Mouse (Mus musculus): ENCODE data around the gene Gm16867.
"Not testable (repeated sequence)": the region's sequence is repeated elsewhere in the genome, so short reads cannot be mapped to it uniquely, and the experiment has no call there.

Gm16867 gene

DNA sequence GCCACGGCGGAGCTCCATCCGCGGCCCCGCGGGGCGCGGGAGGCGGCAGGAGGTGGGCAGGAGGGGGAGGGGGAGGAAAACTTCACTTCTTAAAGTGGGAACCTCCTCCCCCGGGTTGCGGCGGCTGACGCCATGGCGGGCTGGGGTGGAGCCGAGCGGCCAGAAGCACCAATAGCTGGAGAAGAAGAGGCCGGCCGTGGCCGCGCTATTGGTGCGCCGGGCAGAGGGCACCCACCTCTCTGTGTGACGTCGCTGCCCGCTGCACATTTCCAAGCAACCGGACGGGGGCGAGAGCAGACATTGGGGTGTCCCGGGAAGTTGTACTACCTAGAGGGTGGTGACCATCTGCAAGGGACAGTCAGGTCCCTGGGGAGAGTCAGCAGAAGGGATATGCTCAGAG lies at the start of gene Gm16867:
Gm16867 (minus strand) TSS at position 189 of the 400 bp plus-strand sequence.
- DNase-seq (ENCODE audit: low spot score in 2 of 2), result not testable (repeated sequence)

DNA sequence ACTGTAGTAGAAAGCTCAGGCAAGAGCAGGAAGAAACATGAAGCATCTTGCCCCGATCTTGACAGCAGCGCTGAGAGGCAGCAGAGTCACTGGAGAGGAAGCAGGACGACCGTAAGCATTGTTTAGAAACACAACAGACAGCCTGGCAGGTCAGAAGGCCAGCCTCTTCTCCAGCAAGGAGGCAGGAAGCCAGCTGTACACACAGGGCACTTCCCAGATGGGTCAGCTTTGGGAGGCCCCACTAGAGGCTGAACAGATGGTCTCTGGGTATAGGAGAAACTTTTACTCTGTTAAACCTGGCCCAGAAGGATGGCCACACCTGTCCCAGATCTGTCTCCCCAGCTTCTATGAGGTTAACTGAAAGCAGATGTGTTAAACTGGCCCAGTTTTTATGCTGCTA lies 44.1 kb upstream of the Gm16867 start:
- not testable (repeated sequence) for DNase-seq (ENCODE audit: low spot score in 2 of 2)

DNA sequence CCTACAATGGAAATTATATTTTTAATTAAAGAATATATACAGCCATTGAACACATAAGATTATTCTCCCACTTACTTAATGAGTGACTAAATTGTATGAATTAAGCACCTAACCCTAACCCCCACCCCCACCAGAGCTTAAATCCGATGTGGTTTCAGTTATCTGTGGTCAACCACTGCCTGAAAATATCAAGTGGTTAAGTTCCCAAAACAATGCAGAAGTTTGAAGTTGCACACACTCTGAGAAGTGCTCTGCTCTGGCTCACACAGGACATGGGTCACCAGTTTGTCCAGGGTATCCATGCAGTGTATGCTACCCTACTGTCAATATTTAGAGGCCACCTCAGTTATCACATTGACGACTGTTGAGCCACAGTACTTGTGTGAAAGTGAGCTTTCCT lies 41.9 kb upstream of the Gm16867 start:
- not testable (repeated sequence) for DNase-seq (ENCODE audit: low spot score in 2 of 2)

DNA sequence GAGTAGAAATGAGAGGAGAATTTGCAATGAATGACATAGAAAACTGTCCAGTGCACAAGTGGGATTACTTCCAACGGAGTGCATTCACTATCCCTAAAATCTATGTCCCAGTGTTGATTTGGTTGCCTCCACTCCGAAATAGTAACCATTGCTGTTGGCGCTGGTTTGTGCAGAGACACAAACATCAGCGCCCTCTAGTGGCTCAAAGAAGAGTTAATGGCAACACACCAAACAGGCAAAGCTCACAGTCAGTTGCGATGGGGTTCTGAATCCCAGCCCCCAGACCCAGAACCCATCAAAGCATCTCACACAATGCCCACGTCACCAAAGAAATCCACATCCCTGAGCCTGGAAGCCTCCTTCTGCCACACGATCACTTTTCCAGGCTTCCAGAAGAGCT lies 40.9 kb upstream of the Gm16867 start:
- DNase-seq (ENCODE audit: low spot score in 2 of 2), result not testable (repeated sequence)

DNA sequence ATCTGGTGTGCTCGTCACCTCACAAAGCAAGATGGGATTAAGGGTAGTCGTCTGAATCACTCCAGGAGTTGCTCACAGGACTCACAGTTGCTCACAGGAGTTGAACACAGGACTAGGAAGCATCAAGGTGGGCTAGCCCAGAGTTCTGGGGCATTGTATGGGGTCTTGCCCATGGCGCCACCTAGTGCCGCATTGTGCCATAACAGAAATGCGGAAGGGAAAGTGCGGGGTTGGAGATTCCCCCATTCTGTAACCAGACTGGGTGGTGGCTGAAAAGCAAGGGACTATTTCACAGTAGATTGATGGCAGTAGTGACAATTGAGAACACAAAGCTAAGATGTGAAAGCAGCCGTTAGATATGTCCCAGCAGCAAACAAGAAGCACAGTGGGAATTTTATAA lies 39.5 kb upstream of the Gm16867 start:
- not testable (repeated sequence) for DNase-seq (ENCODE audit: low spot score in 2 of 2)

DNA sequence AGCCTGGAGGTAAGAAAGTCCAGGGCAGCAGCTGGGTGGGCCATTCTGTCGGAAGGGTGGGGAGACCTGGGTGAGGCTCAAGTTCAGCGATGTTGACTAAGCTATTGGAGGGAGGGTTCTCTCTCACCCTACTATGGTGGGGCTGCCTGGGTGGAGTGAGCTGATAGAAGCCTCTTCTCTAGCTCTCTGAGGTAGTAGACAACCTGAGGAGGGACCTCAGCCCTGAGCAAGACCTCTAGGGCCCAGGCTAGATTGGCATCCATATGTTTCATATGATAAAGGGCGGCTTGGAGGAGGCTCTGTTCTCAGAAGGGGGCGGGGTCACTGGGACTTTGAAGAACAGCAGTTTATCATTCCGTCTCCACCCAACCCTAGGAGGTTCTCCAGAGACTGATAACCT lies 37.0 kb upstream of the Gm16867 start:
- not testable (repeated sequence) for DNase-seq (ENCODE audit: low spot score in 2 of 2)

DNA sequence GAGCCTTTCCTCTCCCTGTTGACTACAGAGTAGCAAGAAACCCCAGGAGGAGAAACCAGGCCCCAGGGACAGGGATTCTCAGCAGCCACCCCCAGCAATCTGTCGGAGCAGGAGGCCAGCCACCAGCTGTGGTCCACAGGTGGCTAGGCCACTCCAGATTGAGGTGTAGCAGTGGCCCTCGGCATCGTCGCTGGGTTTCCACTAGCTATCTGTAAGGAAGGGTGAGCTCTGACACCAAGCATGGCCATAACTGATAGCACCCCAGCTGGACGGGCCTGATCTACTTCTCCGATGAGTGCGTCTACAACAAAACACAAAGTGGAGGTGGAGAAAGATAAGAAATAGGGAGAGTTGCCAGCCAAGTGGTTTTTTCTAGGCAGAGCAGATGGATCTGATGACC lies 33.4 kb upstream of the Gm16867 start:
- not testable (repeated sequence) for DNase-seq (ENCODE audit: low spot score in 2 of 2)

DNA sequence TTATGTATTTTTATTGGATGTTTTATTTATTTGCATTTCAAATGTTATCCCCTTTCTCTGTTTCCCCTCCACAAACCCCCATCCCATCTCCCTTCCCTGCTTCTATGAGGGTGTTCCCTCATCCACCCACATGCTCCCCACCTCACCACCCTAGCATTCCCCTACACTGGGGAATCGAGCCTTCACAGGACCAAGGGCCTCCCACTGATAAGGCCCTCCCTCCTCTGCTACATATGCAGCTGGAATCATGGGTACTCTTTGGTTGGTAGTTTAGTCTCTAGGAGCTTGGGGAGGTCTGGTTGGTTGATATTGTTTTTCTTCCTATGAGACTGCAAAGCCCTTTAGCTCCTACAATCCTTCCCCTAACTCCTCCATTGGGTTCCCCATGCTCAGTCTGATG lies 23.0 kb upstream of the Gm16867 start:
- DNase-seq (ENCODE audit: low spot score in 2 of 2), result not testable (repeated sequence)

DNA sequence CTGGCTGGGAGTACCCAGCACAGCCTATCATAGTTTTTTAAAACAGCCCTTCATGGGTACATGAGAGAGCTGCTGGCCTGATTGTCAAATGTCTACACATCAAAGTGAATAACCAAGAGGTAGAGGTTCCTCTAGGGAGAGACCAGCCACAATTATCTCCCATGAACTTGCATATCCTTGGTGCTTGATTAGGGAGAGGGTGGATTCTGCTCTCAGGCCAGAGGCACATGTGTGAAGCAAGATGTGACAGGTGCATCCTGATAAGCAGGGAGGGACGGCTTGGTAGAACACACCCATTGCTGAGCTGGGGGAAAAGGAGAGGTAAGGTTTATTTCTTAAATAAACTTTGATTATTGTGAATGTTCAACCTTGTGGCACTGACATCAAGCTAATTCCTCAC lies 19.8 kb upstream of the Gm16867 start:
- DNase-seq (ENCODE audit: low spot score in 2 of 2), result not testable (repeated sequence)

DNA sequence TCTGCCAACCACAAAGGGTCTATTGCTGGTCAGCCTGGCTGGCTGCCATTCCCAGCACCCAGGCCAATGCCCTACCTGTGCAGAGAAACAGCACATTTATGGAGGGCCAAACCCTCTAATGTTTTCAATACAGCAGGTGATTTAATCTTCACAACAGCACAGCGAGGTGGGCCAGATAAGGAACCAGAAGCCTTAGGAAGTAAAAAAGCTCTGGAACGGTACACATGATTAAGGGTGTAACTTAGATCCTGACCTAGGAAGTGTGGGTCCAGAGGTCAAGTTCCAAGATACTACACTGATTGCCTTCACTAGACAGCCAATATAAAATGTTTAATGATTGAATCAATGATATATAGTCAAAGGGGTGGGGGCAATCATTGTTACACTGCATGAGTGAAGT lies 17.6 kb upstream of the Gm16867 start:
- DNase-seq (ENCODE audit: low spot score in 2 of 2), result not testable (repeated sequence)

DNA sequence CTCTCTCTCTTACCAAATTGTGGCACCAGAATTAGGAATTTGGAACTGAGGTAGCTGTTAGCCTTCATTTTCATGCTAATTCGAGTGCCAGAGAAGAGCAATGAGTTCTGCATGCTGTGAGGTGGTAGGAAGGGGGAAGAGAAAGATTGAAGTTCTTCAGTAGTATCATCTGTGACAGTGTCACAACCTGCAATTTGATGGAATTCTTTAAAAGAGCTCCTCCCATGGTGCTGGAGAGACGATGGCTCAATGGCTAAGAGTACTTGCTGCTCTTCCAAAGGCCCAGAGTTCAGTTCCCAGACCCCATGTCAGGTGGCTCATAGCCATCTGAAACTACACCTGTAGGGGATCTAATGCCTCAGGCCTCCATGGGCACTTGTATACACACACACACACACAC lies 9.3 kb upstream of the Gm16867 start, which contains the start of gene Gm27179:
Gm27179 (minus strand) TSS at position 101 of the 400 bp plus-strand sequence.
- DNase-seq (ENCODE audit: low spot score in 2 of 2), result not testable (repeated sequence)

DNA sequence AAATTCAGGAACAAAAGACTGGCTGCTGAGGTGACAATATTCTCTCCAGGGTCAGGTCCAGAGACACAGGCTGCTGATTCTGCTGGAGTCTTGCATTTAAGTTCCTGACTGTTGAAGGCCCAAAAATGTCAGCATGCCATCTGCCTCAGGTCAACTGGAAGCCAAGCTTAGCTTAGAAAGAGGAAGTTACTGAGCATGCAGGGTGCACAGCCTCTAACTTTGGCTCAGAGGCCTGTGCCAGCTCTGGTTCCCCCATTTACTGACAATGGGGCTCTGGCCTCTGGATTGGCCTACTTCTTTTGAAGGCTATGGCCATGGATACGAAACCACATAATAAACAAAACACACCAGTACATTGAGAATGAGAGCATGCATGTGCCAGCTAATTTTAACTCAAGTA lies 3.8 kb upstream of the Gm16867 start:
- DNase-seq (ENCODE audit: low spot score in 2 of 2), result not testable (repeated sequence)

DNA sequence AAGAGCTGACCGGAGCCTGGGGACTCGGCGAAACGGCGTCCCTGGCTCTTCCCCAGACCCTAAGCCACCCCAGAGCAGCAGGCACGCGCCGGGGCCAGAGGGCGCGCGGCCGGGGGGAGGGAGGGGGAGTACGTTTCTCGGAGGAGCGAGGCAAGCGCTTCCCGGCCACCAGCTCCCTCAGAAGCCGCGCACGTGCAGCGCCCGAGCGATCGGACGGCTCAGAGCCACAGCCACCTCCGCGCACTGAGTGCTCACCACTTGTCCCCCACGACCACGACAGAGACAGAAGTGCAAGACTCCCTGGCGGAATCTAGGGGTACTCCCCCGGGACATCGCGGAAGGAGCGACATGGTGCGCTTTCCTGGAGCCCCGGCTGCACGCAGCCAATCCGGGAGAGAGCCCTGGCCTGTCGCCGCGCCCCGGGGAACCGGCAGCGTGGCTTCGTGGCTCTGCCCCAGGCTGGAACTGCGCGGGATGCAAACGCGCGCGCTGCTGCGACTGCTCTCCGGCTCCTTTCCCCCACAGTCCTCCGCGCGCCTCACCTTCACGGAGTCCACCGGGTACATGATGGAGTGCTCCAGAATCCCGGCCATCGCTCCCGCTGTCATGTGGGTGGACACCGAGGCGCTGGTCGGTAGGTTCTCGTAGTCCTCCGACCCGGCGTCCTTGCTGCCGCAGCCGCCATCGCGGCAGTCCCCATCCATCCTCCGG lies 567 bp downstream of the Gm16867 start:
- DNase-seq (ENCODE audit: low spot score in 2 of 2), result not testable (repeated sequence)

DNA sequence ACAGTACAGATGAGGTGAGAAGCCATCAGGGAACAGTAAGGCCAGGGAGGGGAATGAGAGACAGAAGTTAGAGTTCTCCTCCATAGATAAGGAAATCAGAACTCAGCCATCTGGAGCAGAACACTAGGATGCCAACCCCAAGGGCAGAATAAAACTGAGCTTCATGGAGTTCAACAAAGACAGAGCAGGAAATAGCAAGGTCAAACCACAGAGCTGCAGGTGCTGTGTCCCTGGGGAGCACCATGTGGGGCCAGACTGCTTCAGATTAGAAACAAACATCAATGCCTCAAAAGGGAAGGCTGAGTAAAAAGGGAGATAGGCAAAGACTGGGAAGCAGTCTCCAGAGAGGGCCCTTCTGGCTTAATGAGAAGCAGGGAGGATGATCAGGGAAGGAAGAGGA lies 6.9 kb downstream of the Gm16867 start:
- DNase-seq (ENCODE audit: low spot score in 2 of 2), result not testable (repeated sequence)

DNA sequence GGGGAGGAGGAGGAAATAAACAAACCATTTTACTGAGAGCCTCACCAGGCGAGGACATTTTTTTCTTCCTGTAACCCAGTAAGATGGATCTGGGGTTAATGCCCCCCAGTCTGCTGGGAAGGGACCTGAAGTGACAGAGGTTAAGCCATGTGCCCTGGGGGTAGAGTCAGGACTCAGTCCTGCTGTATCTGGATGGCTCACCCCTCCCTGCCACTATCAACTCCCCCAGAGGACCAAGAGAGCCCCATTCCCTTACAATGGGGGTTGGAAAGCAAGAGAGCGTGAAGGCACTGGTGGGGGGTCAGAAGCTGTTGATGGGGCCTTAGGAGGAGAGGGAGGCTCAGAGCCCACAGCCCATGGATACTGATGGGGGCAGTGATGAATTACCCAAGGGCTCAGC lies 8.2 kb downstream of the Gm16867 start:
- not testable (repeated sequence) for DNase-seq (ENCODE audit: low spot score in 2 of 2)

DNA sequence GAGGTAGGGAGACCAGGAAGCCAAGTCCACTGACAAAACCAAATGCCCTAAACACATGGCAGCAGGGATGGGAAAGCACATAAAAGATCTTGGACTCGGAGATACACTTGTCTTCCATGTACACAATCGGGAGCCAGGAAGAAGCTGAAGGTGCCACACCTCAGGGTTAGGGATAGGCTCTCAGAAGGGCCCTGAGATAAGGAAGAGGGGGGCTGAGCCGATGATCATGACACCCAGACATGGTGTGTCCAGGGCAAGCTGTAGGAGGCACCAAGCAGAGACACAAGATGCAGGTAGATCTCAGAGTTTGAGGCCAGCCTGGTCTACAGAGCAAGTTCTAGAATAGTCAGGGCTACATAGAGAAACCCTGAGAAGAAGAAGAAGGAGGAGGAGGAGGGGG lies 8.6 kb downstream of the Gm16867 start:
- not testable (repeated sequence) for DNase-seq (ENCODE audit: low spot score in 2 of 2)

DNA sequence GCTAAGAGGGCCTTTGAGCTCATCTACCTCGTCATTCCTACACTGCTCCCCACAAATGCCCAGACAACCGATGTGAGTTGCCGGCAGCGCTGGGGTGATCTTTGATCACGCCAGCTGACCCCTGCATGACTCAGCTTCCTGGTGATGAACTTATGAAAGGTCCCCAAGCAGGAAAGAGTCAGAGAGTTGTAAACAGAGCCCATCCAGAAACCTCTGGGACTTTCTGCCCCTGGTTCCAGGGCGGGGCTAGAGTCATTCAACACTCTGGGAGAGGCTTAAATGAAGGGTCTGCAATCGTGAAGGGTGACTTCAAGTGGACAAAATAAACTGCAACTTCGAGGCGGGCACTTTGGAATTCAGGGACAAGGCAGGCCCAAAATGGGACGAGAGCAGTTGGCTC lies 15.2 kb downstream of the Gm16867 start:
- DNase-seq (ENCODE audit: low spot score in 2 of 2), result not testable (repeated sequence)

DNA sequence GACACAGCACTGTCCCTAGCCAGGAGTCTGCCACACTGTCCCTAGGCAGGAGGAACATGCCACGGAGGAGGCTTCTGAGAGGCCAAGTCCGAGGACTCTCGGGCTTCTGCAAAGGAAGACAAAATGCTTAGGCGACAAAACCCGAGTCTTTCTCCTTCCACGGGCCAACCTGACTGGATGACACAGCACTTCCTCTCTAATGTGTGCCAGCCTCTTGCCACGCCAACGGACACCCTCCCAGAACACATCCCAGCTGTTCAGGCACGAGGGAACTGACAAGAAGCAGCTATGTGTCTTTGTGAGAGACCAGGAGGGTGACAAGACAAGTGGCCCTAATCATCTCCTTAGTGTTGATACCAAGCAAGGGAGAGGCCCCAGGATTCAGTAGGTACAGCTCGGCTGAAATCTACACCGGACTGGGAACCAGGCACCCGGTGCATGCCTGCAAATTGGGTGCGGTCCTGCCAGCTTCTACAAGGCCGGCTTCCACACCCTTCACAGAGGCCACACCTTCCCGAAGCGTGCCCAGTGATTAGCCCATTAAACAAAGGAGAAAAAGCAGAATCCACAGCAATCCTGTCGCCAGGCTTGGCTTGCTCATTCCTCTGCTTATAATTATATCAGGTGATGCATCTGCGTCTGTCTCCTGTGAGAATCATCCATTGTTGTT lies 17.6 kb downstream of the Gm16867 start:
- not testable (repeated sequence) for DNase-seq (ENCODE audit: low spot score in 2 of 2)

DNA sequence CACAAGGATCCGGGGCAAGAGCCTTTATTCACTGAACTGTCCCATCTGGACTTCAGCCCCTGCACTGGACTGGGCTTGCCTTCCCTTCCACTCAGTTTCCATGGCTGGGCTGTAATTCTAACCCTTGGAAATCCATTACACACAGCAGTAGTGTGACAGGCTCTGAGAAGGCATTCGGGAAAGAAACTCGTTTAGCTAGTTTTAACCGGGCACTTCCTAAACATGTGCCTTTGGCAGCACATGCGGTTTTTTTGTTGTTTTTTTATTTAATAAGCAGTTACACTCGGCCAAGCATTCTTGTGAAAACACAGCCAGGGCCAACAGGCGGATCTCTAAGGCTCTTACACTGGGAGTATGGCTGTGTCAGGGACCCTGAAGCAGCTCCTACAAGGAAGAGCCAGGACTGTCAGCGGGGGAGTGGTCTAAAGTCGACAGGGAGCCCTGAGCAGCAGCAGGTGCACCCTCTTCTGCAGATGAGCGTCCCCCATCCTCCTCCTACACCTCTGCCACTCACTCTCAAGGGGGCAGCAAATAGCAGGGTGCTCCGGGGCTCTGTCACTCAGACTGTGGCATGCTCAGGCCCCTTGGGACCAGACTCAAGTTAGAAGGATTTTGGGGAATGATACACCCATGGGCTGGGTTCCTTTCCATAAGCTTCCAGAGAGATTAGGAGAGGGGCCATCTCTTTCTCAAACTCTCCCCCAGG lies 29.1 kb downstream of the Gm16867 start:
- not testable (repeated sequence) for DNase-seq (ENCODE audit: low spot score in 2 of 2)

DNA sequence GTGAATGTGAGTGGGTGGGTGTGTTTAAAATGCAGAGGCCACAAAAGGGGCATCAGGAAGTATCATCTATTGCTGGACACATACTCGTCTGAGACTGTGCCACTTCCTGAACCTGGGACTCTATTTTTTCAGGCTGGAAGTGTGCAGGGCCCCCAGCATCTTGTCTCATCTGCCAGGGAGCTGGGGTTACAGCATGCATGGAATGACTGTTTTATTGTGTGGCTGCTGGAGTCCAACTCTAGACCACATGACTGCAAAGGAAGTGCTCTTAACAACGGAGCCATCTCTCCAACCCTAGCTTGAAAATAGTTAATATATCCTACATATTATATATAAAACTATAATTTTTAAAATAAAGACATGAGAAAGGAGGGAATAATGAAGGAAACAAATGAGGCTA lies 29.8 kb downstream of the Gm16867 start:
- DNase-seq (ENCODE audit: low spot score in 2 of 2), result not testable (repeated sequence)

DNA sequence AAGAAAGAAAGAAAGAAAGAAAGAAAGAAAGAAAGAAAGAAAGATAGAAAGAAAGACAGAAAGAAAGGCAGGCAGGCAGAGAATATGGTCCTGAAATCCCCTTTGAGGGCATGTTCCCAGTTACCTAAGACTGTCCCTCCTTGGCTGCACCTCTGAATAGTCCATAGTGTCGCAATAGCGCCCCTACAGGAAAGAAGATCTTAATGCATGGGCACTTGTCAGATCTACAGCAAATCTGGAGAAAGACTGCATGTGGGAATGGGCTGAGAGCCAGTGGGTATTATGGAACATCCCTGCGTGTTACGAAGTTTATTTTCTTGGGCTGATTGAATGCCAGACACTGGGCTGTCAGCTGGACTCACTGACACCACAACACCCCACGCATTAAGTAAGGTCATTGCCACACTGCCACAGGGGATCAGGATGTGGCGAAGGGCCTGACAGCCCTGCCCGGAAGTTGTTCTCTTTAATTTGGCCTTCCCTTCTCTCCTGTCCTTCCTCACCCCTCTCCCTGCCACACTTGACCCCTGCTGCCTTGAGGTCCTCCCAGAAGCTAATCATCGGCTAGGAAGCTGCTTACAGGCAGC lies 32.9 kb downstream of the Gm16867 start:
- not testable (repeated sequence) for DNase-seq (ENCODE audit: low spot score in 2 of 2)
